Mouse (Mus musculus): ENCODE data around the gene Gramd1b. TPM values are rescaled to one million over a fixed set of nuclear protein-coding genes. Genes with fewer than 3 reads are reported as not detected.
"Not testable (repeated sequence)": the region's sequence is repeated elsewhere in the genome, so short reads cannot be mapped to it uniquely, and the experiment has no call there.

The Gramd1b gene
- polyA plus RNA-seq, 1 experiment from 2014 or later: 5.7 TPM

- Histone ChIP-seq H3K9ac (no peak overlapping the region), H3K27ac (no peak overlapping the region), H3K4me2 (no peak overlapping the region), H3K9me3 (replicated peaks) (no peaks in the 10 kb centered on the region), H3K4me1 (replicated peaks) (no peaks in the 10 kb centered on the region), H3K36me3 (no peaks in the 10 kb centered on the region), H3K4me3 (no peak overlapping the region), H3K27me3 (no peaks in the 10 kb centered on the region)
- WGBS: 74% methylated on average over 6 of the region's 6 CpGs
- ATAC-seq (replicated peaks; ENCODE audit: insufficient number of reproducible peaks, insufficient read depth, low FRiP score, low read depth): no peak
Measured at GRCm38 (mm10) chr9:40509479-40509878, 21.7 kb downstream of the Gramd1b start.

GRCm38 (mm10) chr9:40506576-40506975, 24.6 kb downstream of the Gramd1b start:
- ATAC-seq (replicated peaks; ENCODE audit: insufficient number of reproducible peaks, insufficient read depth, low FRiP score, low read depth): no peak
- Histone ChIP-seq H3K36me3 (no peaks in the 10 kb centered on the region), H3K9me3 (replicated peaks) (no peaks in the 10 kb centered on the region), H3K9ac (no peak overlapping the region), H3K4me1 (replicated peaks) (no peaks in the 10 kb centered on the region), H3K27ac (no peak overlapping the region), H3K27me3 (no peaks in the 10 kb centered on the region), H3K4me2 (no peak overlapping the region), H3K4me3 (no peak overlapping the region)
- 74% methylated on average over 3 of the region's 3 CpGs for WGBS

- Histone ChIP-seq H3K27ac (no peak overlapping the region), H3K9ac (no peak overlapping the region), H3K4me2 (no peak overlapping the region), H3K4me1 (replicated peaks) (no peaks in the 10 kb centered on the region), H3K36me3 (no peaks in the 10 kb centered on the region), H3K27me3 (no peaks in the 10 kb centered on the region), H3K9me3 (replicated peaks) (no peaks in the 10 kb centered on the region), H3K4me3 (no peak overlapping the region)
- 70% methylated on average over 11 of the region's 11 CpGs for WGBS
- ATAC-seq (replicated peaks; ENCODE audit: insufficient number of reproducible peaks, insufficient read depth, low FRiP score, low read depth): no peak
Measured at GRCm38 (mm10) chr9:40505471-40506312, 25.5 kb downstream of the Gramd1b start.

GRCm38 (mm10) chr9:40504886-40505285, 26.3 kb downstream of the Gramd1b start:
- ATAC-seq (replicated peaks; ENCODE audit: insufficient number of reproducible peaks, insufficient read depth, low FRiP score, low read depth): no peak
- 82% methylated on average over 5 of the region's 5 CpGs for WGBS

GRCm38 (mm10) chr9:40500691-40501090, 30.5 kb downstream of the Gramd1b start:
- H3K4me1 ChIP-seq (replicated peaks): no peaks in the 10 kb centered on the region
- ATAC-seq (replicated peaks; ENCODE audit: insufficient number of reproducible peaks, insufficient read depth, low FRiP score, low read depth): no peak
- H3K9ac ChIP-seq: no peak overlapping the region
- no peaks in the 10 kb centered on the region for H3K9me3 ChIP-seq (replicated peaks)
- H3K36me3 ChIP-seq: no peaks in the 10 kb centered on the region
- H3K4me2 ChIP-seq: no peak overlapping the region
- H3K4me3 ChIP-seq: no peak overlapping the region
- H3K27ac ChIP-seq: no peak overlapping the region
- no peaks in the 10 kb centered on the region for H3K27me3 ChIP-seq

More at GRCm38 (mm10) chr9:40504886-40505285, 26.3 kb downstream of the Gramd1b start:
- no peak overlapping the region for H3K9ac ChIP-seq
- H3K4me2 ChIP-seq: no peak overlapping the region
- H3K36me3 ChIP-seq: no peaks in the 10 kb centered on the region
- no peak overlapping the region for H3K27ac ChIP-seq
- H3K4me1 ChIP-seq (replicated peaks): no peaks in the 10 kb centered on the region
- H3K9me3 ChIP-seq (replicated peaks): no peaks in the 10 kb centered on the region
- H3K4me3 ChIP-seq: no peak overlapping the region
- no peaks in the 10 kb centered on the region for H3K27me3 ChIP-seq

GRCm38 (mm10) chr9:40482351-40483084, 48.7 kb downstream of the Gramd1b start:
- H3K4me3 ChIP-seq; H3K9ac ChIP-seq; H3K27me3 ChIP-seq; ATAC-seq (replicated peaks; ENCODE audit: insufficient number of reproducible peaks, insufficient read depth, low FRiP score, low read depth); H3K36me3 ChIP-seq; H3K27ac ChIP-seq; H3K9me3 ChIP-seq (replicated peaks); H3K4me2 ChIP-seq: not testable (repeated sequence)
- WGBS: 59% methylated on average over 7 of the region's 7 CpGs
- peaks cover 11% of the 10 kb centered on the region for H3K4me1 ChIP-seq (replicated peaks)

GRCm38 (mm10) chr9:40481271-40481670, 49.9 kb downstream of the Gramd1b start:
- peaks cover 15% of the 10 kb centered on the region for H3K4me1 ChIP-seq (replicated peaks)
- 63% methylated on average over 3 of the region's 3 CpGs for WGBS
- H3K9me3 ChIP-seq (replicated peaks): no peaks in the 10 kb centered on the region
- H3K27me3 ChIP-seq: no peaks in the 10 kb centered on the region
- H3K4me3 ChIP-seq: no peak overlapping the region
- ATAC-seq (replicated peaks; ENCODE audit: insufficient number of reproducible peaks, insufficient read depth, low FRiP score, low read depth): no peak
- H3K9ac ChIP-seq: no peak overlapping the region
- no peaks in the 10 kb centered on the region for H3K36me3 ChIP-seq
- no peak overlapping the region for H3K4me2 ChIP-seq
- no peak overlapping the region for H3K27ac ChIP-seq

GRCm38 (mm10) chr9:40479333-40479732, 51.9 kb downstream of the Gramd1b start:
- H3K4me2 ChIP-seq: no peak overlapping the region
- H3K27ac ChIP-seq: 0 out of 2 replicates have a peak overlapping the region, but pooled peaks have one; percentile 67
- H3K9me3 ChIP-seq (replicated peaks): no peaks in the 10 kb centered on the region
- H3K4me3 ChIP-seq: no peak overlapping the region
- peaks cover 15% of the 10 kb centered on the region for H3K4me1 ChIP-seq (replicated peaks)
- no peaks in the 10 kb centered on the region for H3K27me3 ChIP-seq
- no peak for ATAC-seq (replicated peaks; ENCODE audit: insufficient number of reproducible peaks, insufficient read depth, low FRiP score, low read depth)
- H3K9ac ChIP-seq: no peak overlapping the region
- H3K36me3 ChIP-seq: no peaks in the 10 kb centered on the region
- WGBS: 36% methylated on average over 4 of the region's 4 CpGs

- peak; percentile 85 for ATAC-seq (replicated peaks; ENCODE audit: insufficient number of reproducible peaks, insufficient read depth, low FRiP score, low read depth)
Measured at GRCm38 (mm10) chr9:40478146-40478900, 52.9 kb downstream of the Gramd1b start.

GRCm38 (mm10) chr9:40477611-40478010, 53.6 kb downstream of the Gramd1b start:
- peak overlapping the region; percentile 67 for H3K27ac ChIP-seq
- H3K4me3 ChIP-seq: no peak overlapping the region
- WGBS: 67% methylated on average over 2 of the region's 2 CpGs
- peaks cover 15% of the 10 kb centered on the region for H3K4me1 ChIP-seq (replicated peaks)
- H3K9ac ChIP-seq: no peak overlapping the region
- H3K4me2 ChIP-seq: peak overlapping the region; percentile 4; the same call in 1 of the 2 replicates
- ATAC-seq (replicated peaks; ENCODE audit: insufficient number of reproducible peaks, insufficient read depth, low FRiP score, low read depth): no peak
- no peaks in the 10 kb centered on the region for H3K27me3 ChIP-seq
- H3K36me3 ChIP-seq: no peaks in the 10 kb centered on the region
- no peaks in the 10 kb centered on the region for H3K9me3 ChIP-seq (replicated peaks)

More at GRCm38 (mm10) chr9:40478146-40478900, 52.9 kb downstream of the Gramd1b start:
- Histone ChIP-seq H3K27ac (peak overlapping the region; percentile 67), H3K36me3 (no peaks in the 10 kb centered on the region), H3K4me1 (replicated peaks) (peaks cover 15% of the 10 kb centered on the region), H3K27me3 (no peaks in the 10 kb centered on the region), H3K4me2 (peak overlapping the region; percentile 4; the same call in 1 of the 2 replicates), H3K9ac (no peak overlapping the region), H3K9me3 (replicated peaks) (no peaks in the 10 kb centered on the region), H3K4me3 (no peak overlapping the region)
- WGBS: 39% methylated on average over 9 of the region's 9 CpGs

- 81% methylated on average over 11 of the region's 11 CpGs for WGBS
- Histone ChIP-seq H3K4me1 (replicated peaks) (peaks cover 13% of the 10 kb centered on the region), H3K4me2 (no peak overlapping the region), H3K27ac (no peak overlapping the region), H3K4me3 (no peak overlapping the region), H3K36me3 (no peaks in the 10 kb centered on the region), H3K27me3 (no peaks in the 10 kb centered on the region), H3K9ac (no peak overlapping the region), H3K9me3 (replicated peaks) (no peaks in the 10 kb centered on the region)
- ATAC-seq (replicated peaks; ENCODE audit: insufficient number of reproducible peaks, insufficient read depth, low FRiP score, low read depth): no peak
Measured at GRCm38 (mm10) chr9:40476098-40476497, 55.1 kb downstream of the Gramd1b start.

Measured in heart, embryonic 15.5 days (tissue).